In the genomic region with DNA sequence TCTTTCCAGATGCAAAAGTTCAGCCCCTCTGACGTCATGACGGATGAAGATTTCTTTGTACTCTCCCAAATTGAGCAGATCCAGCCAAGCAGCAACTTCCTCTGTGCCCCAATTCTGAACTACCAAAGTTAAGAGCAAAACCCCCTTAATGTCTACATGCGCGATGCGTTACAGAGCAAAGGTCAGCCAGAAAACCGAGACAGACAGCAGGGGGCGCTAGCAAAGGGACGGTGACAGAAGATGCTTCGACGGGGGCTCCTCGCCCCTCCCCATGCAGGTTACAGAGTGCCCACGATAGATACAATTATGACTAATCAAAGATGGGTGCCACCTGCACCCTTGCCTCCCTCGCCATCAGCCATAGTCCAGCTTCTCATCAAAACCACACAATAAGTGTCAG, we compare ENCODE assay signal across 11 mouse cellular contexts. TPM values are rescaled to one million over a fixed set of nuclear protein-coding genes. Genes with fewer than 3 reads are reported as not detected.
DNase-seq lines count a peak whose midpoint lies in the region; ATAC-seq and TF ChIP-seq lines count a peak whose summit lies in the region.
"Had no signal": no experiment of that assay in that cellular context is flagged by ENCODE, and none has a peak within 500 bp of the region (broad histone marks: within the 10 kb centered on the region; RNA-seq: fewer than 3 reads in every experiment).

No protein-coding gene starts in this region.

- no peak overlapping the region for H3K9ac ChIP-seq in intestine, postnatal 0 days (ENCODE audit: low read depth, low read length)
- no peak overlapping the region for H3K9ac ChIP-seq in intestine, embryonic 15.5 days
- H3K9ac ChIP-seq in lung, postnatal 0 days (replicated peaks; ENCODE audit: low read depth), result no peak overlapping the region
- no peak overlapping the region for H3K9ac ChIP-seq in hindbrain, embryonic 12.5 days
- H3K9ac ChIP-seq: kidney, embryonic 15.5 days had no signal

- no peak overlapping the region for H3K4me3 ChIP-seq in intestine, postnatal 0 days (ENCODE audit: low read depth, low read length)
- no peak overlapping the region for H3K4me3 ChIP-seq in intestine, embryonic 15.5 days (replicated peaks)
- H3K4me3 ChIP-seq in lung, postnatal 0 days (ENCODE audit: low read depth, low read length), result no peak overlapping the region
- no peak overlapping the region for H3K4me3 ChIP-seq in E14TG2a.4 (replicated peaks; ENCODE audit: low read length)
- H3K4me3 ChIP-seq in cortical plate, adult 2 months (ENCODE audit: insufficient read depth, low read length), result no peak overlapping the region
- no peak overlapping the region for H3K4me3 ChIP-seq in hindbrain, embryonic 12.5 days
- H3K4me3 ChIP-seq: kidney, embryonic 15.5 days had no signal

- no peaks in the 10 kb centered on the region for H3K27me3 ChIP-seq in intestine, postnatal 0 days (replicated peaks; ENCODE audit: control insufficient read depth, insufficient read depth, low read length)
- H3K27me3 ChIP-seq in intestine, embryonic 15.5 days (replicated peaks), result no peaks in the 10 kb centered on the region
- no peaks in the 10 kb centered on the region for H3K27me3 ChIP-seq in lung, postnatal 0 days (replicated peaks; ENCODE audit: insufficient read depth, low read length)
- H3K27me3 ChIP-seq in E14TG2a.4 (ENCODE audit: insufficient read depth, low read length), result no peaks in the 10 kb centered on the region
- no peaks in the 10 kb centered on the region for H3K27me3 ChIP-seq in hindbrain, embryonic 12.5 days
- H3K27me3 ChIP-seq: kidney, embryonic 15.5 days had no signal

- peak; percentile 39 for TF ChIP-seq CTCF in intestine, postnatal 0 days (IDR thresholded peaks at IDR 0.05; ENCODE audit: low read depth)
- TF ChIP-seq CTCF in lung, postnatal 0 days (IDR thresholded peaks at IDR 0.05), result peak; percentile 32
- TF ChIP-seq CTCF in E14TG2a.4 (conservative IDR thresholded peaks at IDR 0.05; ENCODE audit: low read length), result peak; percentile 39
- TF ChIP-seq CTCF in cortical plate, adult 2 months (IDR thresholded peaks at IDR 0.05; ENCODE audit: extremely low read depth, insufficient read depth, low read length), result 0 out of 2 replicates have a peak, but pooled peaks have one; percentile 10

- WGBS in intestine, postnatal 0 days, result 75% methylated on average over 13 of the region's 13 CpGs
- WGBS in intestine, embryonic 15.5 days, result 71% methylated on average over 13 of the region's 13 CpGs
- 71% methylated on average over 13 of the region's 13 CpGs for WGBS in lung, postnatal 0 days
- 77% methylated on average over 13 of the region's 13 CpGs for WGBS in hindbrain, embryonic 12.5 days

- H3K4me1 ChIP-seq in intestine, postnatal 0 days (replicated peaks; ENCODE audit: control insufficient read depth, insufficient read depth, low read length), result no peaks in the 10 kb centered on the region
- H3K4me1 ChIP-seq in intestine, embryonic 15.5 days (replicated peaks), result no peaks in the 10 kb centered on the region
- H3K4me1 ChIP-seq in lung, postnatal 0 days (ENCODE audit: insufficient read depth, low read depth, low read length), result no peaks in the 10 kb centered on the region
- peaks cover 4% of the 10 kb centered on the region; the same call in 1 of the 2 replicates for H3K4me1 ChIP-seq in E14TG2a.4 (replicated peaks; ENCODE audit: low read depth, low read length)
- H3K4me1 ChIP-seq in cortical plate, adult 2 months (ENCODE audit: control insufficient read depth, insufficient read depth, low read length), result peaks cover 2% of the 10 kb centered on the region; the same call in 1 of the 2 replicates
- H3K4me1 ChIP-seq in hindbrain, embryonic 12.5 days, result no peaks in the 10 kb centered on the region
- H3K4me1 ChIP-seq: kidney, embryonic 15.5 days had no signal

- TF ChIP-seq POLR2A in cortical plate, adult 2 months (IDR thresholded peaks at IDR 0.05; ENCODE audit: extremely low read depth, insufficient read depth, low read length), result no peak

- no peak overlapping the region for H3K4me2 ChIP-seq in intestine, postnatal 0 days (replicated peaks; ENCODE audit: low read depth)
- H3K4me2 ChIP-seq in intestine, embryonic 15.5 days (replicated peaks), result no peak overlapping the region
- H3K4me2 ChIP-seq in lung, postnatal 0 days (replicated peaks; ENCODE audit: low read depth, low read length), result no peak overlapping the region
- no peak overlapping the region for H3K4me2 ChIP-seq in hindbrain, embryonic 12.5 days (replicated peaks)
- H3K4me2 ChIP-seq: kidney, embryonic 15.5 days had no signal

- no peak overlapping the region for H3K27ac ChIP-seq in intestine, postnatal 0 days (ENCODE audit: low read depth, low read length)
- H3K27ac ChIP-seq in intestine, embryonic 15.5 days, result no peak overlapping the region
- no peak overlapping the region for H3K27ac ChIP-seq in lung, postnatal 0 days (ENCODE audit: low read length)
- H3K27ac ChIP-seq in cortical plate, adult 2 months (ENCODE audit: insufficient read depth, low read length), result no peak overlapping the region
- H3K27ac ChIP-seq in hindbrain, embryonic 12.5 days, result no peak overlapping the region
- H3K27ac ChIP-seq: kidney, embryonic 15.5 days had no signal

- no peaks in the 10 kb centered on the region for H3K9me3 ChIP-seq in intestine, postnatal 0 days (ENCODE audit: control insufficient read depth)
- no peaks in the 10 kb centered on the region for H3K9me3 ChIP-seq in intestine, embryonic 15.5 days
- no peaks in the 10 kb centered on the region for H3K9me3 ChIP-seq in lung, postnatal 0 days (ENCODE audit: low read length)
- peaks cover 14% of the 10 kb centered on the region for H3K9me3 ChIP-seq in E14TG2a.4 (ENCODE audit: low read length)
- no peaks in the 10 kb centered on the region for H3K9me3 ChIP-seq in hindbrain, embryonic 12.5 days (replicated peaks)
- H3K9me3 ChIP-seq: kidney, embryonic 15.5 days had no signal

- no peak for ATAC-seq in intestine, postnatal 0 days
- no peak for ATAC-seq in intestine, embryonic 15.5 days
- no peak for ATAC-seq in lung, postnatal 0 days
- no peak for ATAC-seq in hindbrain, embryonic 12.5 days (ENCODE audit: low FRiP score)

- 0 out of 2 replicates have a peak, but pooled peaks cover 6% of the 10 kb centered on the region for H3K36me3 ChIP-seq in intestine, postnatal 0 days (ENCODE audit: control insufficient read depth, insufficient read depth)
- H3K36me3 ChIP-seq in intestine, embryonic 15.5 days, result no peaks in the 10 kb centered on the region
- H3K36me3 ChIP-seq in lung, postnatal 0 days (ENCODE audit: insufficient read depth, low read length), result peaks cover 14% of the 10 kb centered on the region; the same call in 1 of the 2 replicates
- H3K36me3 ChIP-seq in E14TG2a.4 (ENCODE audit: insufficient read depth, low read length), result peaks cover 45% of the 10 kb centered on the region
- peaks cover 12% of the 10 kb centered on the region; the same call in 1 of the 2 replicates for H3K36me3 ChIP-seq in hindbrain, embryonic 12.5 days

- TF ChIP-seq EP300 in lung, postnatal 0 days (IDR thresholded peaks at IDR 0.05), result no peak

- no peak for DNase-seq in lung, postnatal 0 days (ENCODE audit: low spot score)
- DNase-seq in lung, postnatal 25 days (ENCODE audit: low spot score), result no peak
- DNase-seq in right cerebral cortex, postnatal 25 days, result no peak
- DNase-seq: heart, postnatal 14 days; layer of hippocampus, postnatal 36 days had no signal

RNA-seq across cellular contexts. Expression of a gene that starts 39.3 kb away (rescaled TPM):
- 7.1 and 8.5 TPM in 2 replicates for polyA plus RNA-seq in intestine, postnatal 0 days (2015; fragmentation: Nextera tagmentation; extraction: Ambion mirVana)
- polyA plus RNA-seq in intestine, embryonic 15.5 days (2015; fragmentation: Nextera tagmentation; extraction: Ambion mirVana), result 16.4 and 17.7 TPM in 2 replicates
- 9.4 and 12.2 TPM in 2 replicates for polyA plus RNA-seq in lung, postnatal 0 days (2015; fragmentation: Nextera tagmentation; extraction: Ambion mirVana)
- 53.9 and 54.3 TPM in 2 replicates for polyA plus RNA-seq in cortical plate, adult 2 months (2012; rRNA removed)
- 33.2 and 38.5 TPM in 2 replicates for polyA plus RNA-seq in hindbrain, embryonic 12.5 days (2016; fragmentation: Nextera tagmentation; extraction: Ambion mirVana)
